Mouse (Mus musculus): ENCODE measurements around the gene Marcksl1.
"Not testable (repeated sequence)": the region's sequence is repeated elsewhere in the genome, so short reads cannot be mapped to it uniquely, and the experiment has no call there.

The Marcksl1 gene

GRCm38 (mm10) chr4:129509650-129510049 lies 3.7 kb upstream of the Marcksl1 start:
- DNase-seq (ENCODE audit: low read depth, low spot score) = no peak

- DNase-seq (ENCODE audit: low read depth, low spot score) = no peak
These were observed 2.5 kb upstream of the Marcksl1 start for GRCm38 (mm10) chr4:129510723-129511412.

GRCm38 (mm10) chr4:129511413-129512096 lies 1.8 kb upstream of the Marcksl1 start:
- no peak for DNase-seq (ENCODE audit: low read depth, low spot score)

GRCm38 (mm10) chr4:129513891-129514290 lies 510 bp downstream of the Marcksl1 start:
- no peak for DNase-seq (ENCODE audit: low read depth, low spot score)

GRCm38 (mm10) chr4:129514300-129514898 lies 1.0 kb downstream of the Marcksl1 start:
- DNase-seq (ENCODE audit: low read depth, low spot score) = peak; percentile 73

- no peak for DNase-seq (ENCODE audit: low read depth, low spot score)
These were observed 3.5 kb downstream of the Marcksl1 start for GRCm38 (mm10) chr4:129516925-129517324.

- no peak for DNase-seq (ENCODE audit: low read depth, low spot score)
These were observed 5.1 kb downstream of the Marcksl1 start for GRCm38 (mm10) chr4:129518519-129518918.

- DNase-seq (ENCODE audit: low read depth, low spot score) = no peak
These were observed 12.0 kb downstream of the Marcksl1 start for GRCm38 (mm10) chr4:129525338-129525737.

GRCm38 (mm10) chr4:129525889-129526288 lies 12.5 kb downstream of the Marcksl1 start:
- no peak for DNase-seq (ENCODE audit: low read depth, low spot score)

GRCm38 (mm10) chr4:129528901-129529300 lies 15.5 kb downstream of the Marcksl1 start:
- not testable (repeated sequence) for DNase-seq (ENCODE audit: low read depth, low spot score)

GRCm38 (mm10) chr4:129540012-129540411 lies 26.6 kb downstream of the Marcksl1 start:
- DNase-seq (ENCODE audit: low read depth, low spot score) = no peak

GRCm38 (mm10) chr4:129541868-129542591 lies 28.6 kb downstream of the Marcksl1 start:
- peak; percentile 36 for DNase-seq (ENCODE audit: low read depth, low spot score)

- peak; percentile 96 for DNase-seq (ENCODE audit: low read depth, low spot score)
These were observed 29.3 kb downstream of the Marcksl1 start, which contains the start of gene Hdac1 for GRCm38 (mm10) chr4:129542592-129543141. Gene Hdac1 (minus strand): TSS chr4:129542713.

- DNase-seq (ENCODE audit: low read depth, low spot score) = no peak
These were observed 30.7 kb downstream of the Marcksl1 start for GRCm38 (mm10) chr4:129544106-129544505.

- not testable (repeated sequence) for DNase-seq (ENCODE audit: low read depth, low spot score)
These were observed 34.2 kb downstream of the Marcksl1 start for GRCm38 (mm10) chr4:129547631-129548030.

- DNase-seq (ENCODE audit: low read depth, low spot score) = no peak
These were observed 35.9 kb downstream of the Marcksl1 start for GRCm38 (mm10) chr4:129549306-129549705.

GRCm38 (mm10) chr4:129550295-129550694 lies 36.9 kb downstream of the Marcksl1 start:
- DNase-seq (ENCODE audit: low read depth, low spot score) = no peak

GRCm38 (mm10) chr4:129554512-129554911 lies 41.1 kb downstream of the Marcksl1 start:
- DNase-seq (ENCODE audit: low read depth, low spot score) = not testable (repeated sequence)

- peak; percentile 68 for DNase-seq (ENCODE audit: low read depth, low spot score)
These were observed 42.1 kb downstream of the Marcksl1 start for GRCm38 (mm10) chr4:129555421-129555861.

GRCm38 (mm10) chr4:129555862-129556531 lies 42.6 kb downstream of the Marcksl1 start:
- no peak for DNase-seq (ENCODE audit: low read depth, low spot score)

Measured in forelimb bud, embryonic 11.5 days (tissue).